Mouse (Mus musculus): ENCODE measurements around the gene Sult1b1. TPM values are rescaled to one million over a fixed set of nuclear protein-coding genes. Genes with fewer than 3 reads are reported as not detected.
"Not testable (repeated sequence)": the region's sequence is repeated elsewhere in the genome, so short reads cannot be mapped to it uniquely, and the experiment has no call there.

Gene Sult1b1
- polyA plus RNA-seq, 1 experiment from 2014 or later: 4.5 TPM

DNA sequence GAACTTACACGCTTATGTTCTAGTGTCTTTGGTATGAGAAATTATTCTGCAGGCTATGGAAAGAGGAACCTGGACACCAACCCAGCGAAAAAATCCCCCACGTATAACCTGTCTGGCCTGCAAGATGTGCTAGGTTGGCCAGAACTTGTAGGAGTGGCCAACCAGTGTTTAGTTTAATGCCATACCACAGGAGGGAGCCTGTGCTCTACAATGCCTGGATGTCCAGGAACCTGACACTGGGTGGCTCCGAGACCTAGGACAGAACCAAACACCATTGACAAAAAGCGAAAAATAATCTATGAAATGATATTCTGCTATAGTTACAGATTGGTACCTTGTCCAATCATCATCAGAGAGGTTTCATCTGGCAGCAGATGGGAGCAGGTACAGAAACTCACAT is 22.1 kb upstream of the Sult1b1 start:
- no peak overlapping the region for H3K4me3 ChIP-seq (ENCODE audit: low read depth, low read length)
- H3K4me1 ChIP-seq (replicated peaks; ENCODE audit: control insufficient read depth, insufficient read depth, low read length): no peaks in the 10 kb centered on the region
- no peak overlapping the region for H3K9ac ChIP-seq (ENCODE audit: low read length)
- no peaks in the 10 kb centered on the region for H3K27me3 ChIP-seq (replicated peaks; ENCODE audit: control insufficient read depth, insufficient read depth, low read length)
- DNase-seq (ENCODE audit: low spot score) (no peak), ATAC-seq (replicated peaks; ENCODE audit: low FRiP score, low TSS enrichment, low read depth) (no peak)
- no peaks in the 10 kb centered on the region for H3K9me3 ChIP-seq (ENCODE audit: control insufficient read depth, low read length)
- no peak overlapping the region for H3K27ac ChIP-seq (ENCODE audit: low read depth)
- 79% methylated on average over 5 of the region's 5 CpGs for WGBS
- H3K4me2 ChIP-seq (ENCODE audit: low read length): no peak overlapping the region
- no peaks in the 10 kb centered on the region for H3K36me3 ChIP-seq (ENCODE audit: control insufficient read depth, insufficient read depth, low read length)

DNA sequence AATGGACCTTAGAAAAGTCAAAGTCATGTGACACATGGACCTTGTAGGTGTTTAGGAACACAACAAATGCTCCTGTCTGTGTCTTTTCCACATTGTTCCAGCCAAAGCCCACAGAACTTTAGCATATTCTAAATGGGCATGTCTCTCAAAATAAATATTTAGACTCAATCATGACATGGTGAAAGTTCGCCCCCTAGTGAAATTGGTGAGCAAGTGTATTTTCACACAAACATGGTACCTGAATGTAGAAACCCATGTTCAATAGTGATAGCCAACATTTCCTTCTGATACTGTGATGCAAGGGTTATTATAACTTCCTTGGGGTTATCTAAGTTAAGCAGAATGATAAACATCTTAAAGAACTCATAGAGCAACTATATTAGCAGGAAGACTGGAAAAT is 12.9 kb upstream of the Sult1b1 start:
- Histone ChIP-seq H3K4me1 (replicated peaks; ENCODE audit: control insufficient read depth, insufficient read depth, low read length) (no peaks in the 10 kb centered on the region), H3K9ac (ENCODE audit: low read length) (no peak overlapping the region), H3K27ac (ENCODE audit: low read depth) (no peak overlapping the region), H3K9me3 (ENCODE audit: control insufficient read depth, low read length) (no peaks in the 10 kb centered on the region), H3K4me3 (ENCODE audit: low read depth, low read length) (no peak overlapping the region), H3K27me3 (replicated peaks; ENCODE audit: control insufficient read depth, insufficient read depth, low read length) (no peaks in the 10 kb centered on the region), H3K36me3 (ENCODE audit: control insufficient read depth, insufficient read depth, low read length) (no peaks in the 10 kb centered on the region), H3K4me2 (ENCODE audit: low read length) (no peak overlapping the region)
- ATAC-seq (replicated peaks; ENCODE audit: low FRiP score, low TSS enrichment, low read depth) (no peak), DNase-seq (ENCODE audit: low spot score) (no peak)
- WGBS: 38% methylated on average over 1 of the region's 1 CpGs

DNA sequence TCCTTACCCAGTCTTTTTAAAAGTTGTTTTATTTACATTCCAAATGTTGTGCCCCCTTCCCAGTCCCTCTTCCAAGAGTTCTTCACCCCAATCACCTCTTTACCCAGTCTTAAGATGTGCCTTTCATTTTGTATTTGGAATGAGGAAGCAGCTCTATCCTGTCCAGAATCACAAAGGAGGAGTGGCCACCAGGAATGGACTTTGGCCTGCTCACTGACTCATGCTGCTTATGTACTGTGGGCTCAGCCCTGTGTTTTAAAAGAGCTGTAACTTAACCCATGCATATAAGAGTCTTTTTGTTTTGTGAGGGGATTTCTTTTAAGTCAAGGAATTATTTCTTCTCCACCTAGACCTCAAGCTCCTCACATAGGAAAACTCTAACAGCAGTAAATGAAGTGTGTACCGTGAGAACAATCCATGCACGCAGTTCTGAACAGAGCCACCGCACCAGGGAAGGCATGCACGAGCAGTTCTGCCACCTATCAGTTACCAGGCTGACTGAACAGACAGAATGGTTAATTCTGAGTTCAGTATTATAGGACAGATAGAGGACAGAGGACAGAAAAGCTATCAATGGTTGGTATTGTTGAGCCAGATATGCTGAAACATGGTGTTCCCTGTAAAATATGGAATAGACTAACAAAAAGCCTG is 1.9 kb downstream of the Sult1b1 start:
- Histone ChIP-seq H3K4me2 (ENCODE audit: low read length) (no peak overlapping the region), H3K9me3 (ENCODE audit: control insufficient read depth, low read length) (no peaks in the 10 kb centered on the region), H3K27me3 (replicated peaks; ENCODE audit: control insufficient read depth, insufficient read depth, low read length) (no peaks in the 10 kb centered on the region), H3K27ac (ENCODE audit: low read depth) (peak overlapping the region; percentile 51), H3K36me3 (ENCODE audit: control insufficient read depth, insufficient read depth, low read length) (no peaks in the 10 kb centered on the region), H3K9ac (ENCODE audit: low read length) (no peak overlapping the region), H3K4me1 (replicated peaks; ENCODE audit: control insufficient read depth, insufficient read depth, low read length) (no peaks in the 10 kb centered on the region), H3K4me3 (ENCODE audit: low read depth, low read length) (no peak overlapping the region)
- DNase-seq (ENCODE audit: low spot score) (no peak), ATAC-seq (replicated peaks; ENCODE audit: low FRiP score, low TSS enrichment, low read depth) (peak; percentile 97)
- WGBS: 62% methylated on average over 4 of the region's 4 CpGs

DNA sequence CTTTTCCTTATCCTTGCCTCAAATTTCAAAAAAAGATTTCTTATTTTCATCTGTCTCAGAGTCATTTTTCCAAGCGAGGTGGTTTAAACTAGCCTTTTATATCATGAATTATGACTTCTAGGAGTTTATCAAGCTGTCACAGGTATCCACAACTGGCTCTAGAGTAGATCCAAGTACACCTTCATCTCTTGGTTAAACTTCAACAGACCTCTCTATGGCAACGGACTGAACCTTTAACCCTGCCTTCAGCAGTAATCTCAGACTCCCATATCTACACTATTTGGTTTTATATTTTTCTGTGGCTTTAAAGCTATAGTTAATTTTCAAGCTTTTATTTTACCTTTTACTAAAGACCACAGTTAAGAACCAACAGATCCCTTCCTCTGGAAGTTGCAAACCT is 5.7 kb downstream of the Sult1b1 start:
- DNase-seq (ENCODE audit: low spot score) (no peak), ATAC-seq (replicated peaks; ENCODE audit: low FRiP score, low TSS enrichment, low read depth) (peak; percentile 83)
- Histone ChIP-seq H3K36me3 (ENCODE audit: control insufficient read depth, insufficient read depth, low read length) (no peaks in the 10 kb centered on the region), H3K4me2 (ENCODE audit: low read length) (no peak overlapping the region), H3K9ac (ENCODE audit: low read length) (no peak overlapping the region), H3K27ac (ENCODE audit: low read depth) (no peak overlapping the region), H3K4me1 (replicated peaks; ENCODE audit: control insufficient read depth, insufficient read depth, low read length) (no peaks in the 10 kb centered on the region), H3K9me3 (ENCODE audit: control insufficient read depth, low read length) (no peaks in the 10 kb centered on the region), H3K4me3 (ENCODE audit: low read depth, low read length) (no peak overlapping the region), H3K27me3 (replicated peaks; ENCODE audit: control insufficient read depth, insufficient read depth, low read length) (no peaks in the 10 kb centered on the region)
- 58% methylated on average over 2 of the region's 2 CpGs for WGBS

DNA sequence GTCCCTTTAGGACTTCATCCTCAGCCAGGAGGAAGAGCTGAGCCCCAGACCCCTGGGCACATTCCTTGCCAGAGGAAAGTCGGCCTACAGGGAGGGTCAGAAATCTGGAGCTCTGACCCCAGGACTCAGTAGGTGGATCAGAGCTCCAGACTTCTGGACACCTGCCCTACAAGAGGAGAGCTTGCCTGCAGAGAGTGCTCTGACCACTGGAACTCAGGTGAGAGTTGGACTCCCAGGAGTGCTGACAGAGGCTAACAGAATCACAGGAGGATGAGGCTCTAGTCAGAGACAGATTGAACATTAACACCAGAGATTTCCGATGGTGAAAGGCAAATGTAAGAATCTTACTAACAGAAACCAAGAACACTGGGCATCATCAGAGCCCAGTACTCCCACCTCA is 14.4 kb downstream of the Sult1b1 start:
- H3K27me3 ChIP-seq (replicated peaks; ENCODE audit: control insufficient read depth, insufficient read depth, low read length); H3K9ac ChIP-seq (ENCODE audit: low read length); H3K4me3 ChIP-seq (ENCODE audit: low read depth, low read length); ATAC-seq (replicated peaks; ENCODE audit: low FRiP score, low TSS enrichment, low read depth); DNase-seq (ENCODE audit: low spot score); H3K27ac ChIP-seq (ENCODE audit: low read depth); H3K9me3 ChIP-seq (ENCODE audit: control insufficient read depth, low read length); H3K4me2 ChIP-seq (ENCODE audit: low read length); H3K36me3 ChIP-seq (ENCODE audit: control insufficient read depth, insufficient read depth, low read length); H3K4me1 ChIP-seq (replicated peaks; ENCODE audit: control insufficient read depth, insufficient read depth, low read length): not testable (repeated sequence)
- 90% methylated on average over 2 of the region's 2 CpGs for WGBS

DNA sequence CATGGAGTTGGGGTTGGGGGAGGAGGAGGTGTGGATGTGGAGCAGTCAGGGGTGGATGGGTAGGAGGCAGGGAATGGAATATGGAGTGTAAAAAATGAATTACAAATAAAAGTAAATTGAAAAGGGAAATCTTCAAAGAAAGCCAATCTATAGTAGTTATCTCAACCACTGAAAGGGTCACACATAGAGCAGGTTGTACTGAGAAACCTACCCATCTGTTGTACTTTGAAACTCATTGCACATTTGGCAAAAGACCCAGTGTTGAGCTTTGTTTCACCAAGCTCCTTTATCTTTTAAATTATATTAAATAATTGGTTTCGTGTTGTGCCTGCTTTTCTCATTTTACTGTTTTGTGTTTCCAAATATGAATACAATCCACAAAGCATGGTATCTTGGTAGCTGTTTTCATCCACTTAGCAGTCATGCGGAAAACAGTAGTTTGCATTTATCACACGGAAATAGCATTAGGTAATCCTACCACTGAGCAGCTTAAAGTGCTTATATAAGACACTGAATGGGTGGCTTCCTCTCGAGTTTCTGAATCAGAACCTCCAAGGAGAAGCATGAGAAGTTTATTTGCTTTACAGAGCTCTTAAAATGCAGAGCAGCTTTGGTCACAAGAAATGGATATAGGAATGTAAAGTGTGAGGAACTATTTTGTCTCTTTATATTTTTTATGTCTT is 32.1 kb downstream of the Sult1b1 start:
- Histone ChIP-seq H3K36me3 (ENCODE audit: control insufficient read depth, insufficient read depth, low read length) (no peaks in the 10 kb centered on the region), H3K4me1 (replicated peaks; ENCODE audit: control insufficient read depth, insufficient read depth, low read length) (no peaks in the 10 kb centered on the region), H3K27me3 (replicated peaks; ENCODE audit: control insufficient read depth, insufficient read depth, low read length) (no peaks in the 10 kb centered on the region), H3K27ac (ENCODE audit: low read depth) (no peak overlapping the region), H3K9ac (ENCODE audit: low read length) (no peak overlapping the region), H3K4me3 (ENCODE audit: low read depth, low read length) (no peak overlapping the region), H3K4me2 (ENCODE audit: low read length) (no peak overlapping the region), H3K9me3 (ENCODE audit: control insufficient read depth, low read length) (no peaks in the 10 kb centered on the region)
- 70% methylated on average over 4 of the region's 4 CpGs for WGBS
- DNase-seq (ENCODE audit: low spot score): no peak
- no peak for ATAC-seq (replicated peaks; ENCODE audit: low FRiP score, low TSS enrichment, low read depth)

DNA sequence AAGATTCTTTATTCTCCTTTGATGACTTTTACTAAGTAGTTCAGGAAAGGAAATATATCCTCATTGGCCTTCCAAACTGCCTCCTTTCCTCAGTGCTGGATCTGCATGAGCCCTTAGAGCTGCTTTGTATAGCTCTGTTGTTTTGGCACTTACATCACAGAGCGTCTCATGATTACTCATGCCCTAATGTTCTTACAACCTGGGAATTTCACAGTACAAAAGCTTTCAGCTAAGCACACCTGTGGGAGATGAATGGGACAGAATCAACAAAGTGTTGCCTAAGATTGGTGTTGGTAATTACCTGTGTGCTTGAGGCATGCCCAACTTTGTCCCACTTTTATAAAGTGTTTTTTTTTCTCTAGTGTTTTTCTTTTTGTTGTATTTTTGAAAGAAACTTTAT is 35.3 kb downstream of the Sult1b1 start:
- Histone ChIP-seq H3K27ac (ENCODE audit: low read depth) (no peak overlapping the region), H3K4me2 (ENCODE audit: low read length) (no peak overlapping the region), H3K4me3 (ENCODE audit: low read depth, low read length) (no peak overlapping the region), H3K9me3 (ENCODE audit: control insufficient read depth, low read length) (no peaks in the 10 kb centered on the region), H3K9ac (ENCODE audit: low read length) (no peak overlapping the region), H3K4me1 (replicated peaks; ENCODE audit: control insufficient read depth, insufficient read depth, low read length) (no peaks in the 10 kb centered on the region), H3K27me3 (replicated peaks; ENCODE audit: control insufficient read depth, insufficient read depth, low read length) (no peaks in the 10 kb centered on the region), H3K36me3 (ENCODE audit: control insufficient read depth, insufficient read depth, low read length) (no peaks in the 10 kb centered on the region)
- WGBS: 91% methylated on average over 1 of the region's 1 CpGs
- no peak for DNase-seq (ENCODE audit: low spot score)
- no peak for ATAC-seq (replicated peaks; ENCODE audit: low FRiP score, low TSS enrichment, low read depth)

DNA sequence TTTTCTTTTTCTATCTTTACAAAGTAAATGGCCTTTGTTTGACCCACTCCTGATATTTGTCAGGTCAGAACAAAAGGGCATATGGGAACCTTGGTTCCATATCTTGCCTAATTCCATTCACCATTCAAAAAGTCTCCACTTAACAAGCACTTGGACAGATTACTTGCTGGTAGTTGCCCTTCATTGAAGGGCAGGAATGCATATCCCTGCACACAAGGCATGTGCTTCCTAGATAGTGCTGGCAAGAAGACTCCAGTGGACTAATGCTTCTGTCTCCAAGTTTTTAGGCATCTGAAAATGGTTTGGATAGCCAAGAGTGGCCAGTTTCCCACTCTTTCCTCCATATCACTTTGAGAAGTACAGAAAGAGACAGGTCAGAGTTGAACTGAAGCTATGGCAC is 38.7 kb downstream of the Sult1b1 start:
- ATAC-seq (replicated peaks; ENCODE audit: low FRiP score, low TSS enrichment, low read depth): no peak
- Histone ChIP-seq H3K27ac (ENCODE audit: low read depth) (no peak overlapping the region), H3K4me3 (ENCODE audit: low read depth, low read length) (no peak overlapping the region), H3K4me2 (ENCODE audit: low read length) (no peak overlapping the region), H3K4me1 (replicated peaks; ENCODE audit: control insufficient read depth, insufficient read depth, low read length) (no peaks in the 10 kb centered on the region), H3K27me3 (replicated peaks; ENCODE audit: control insufficient read depth, insufficient read depth, low read length) (no peaks in the 10 kb centered on the region), H3K9ac (ENCODE audit: low read length) (no peak overlapping the region), H3K9me3 (ENCODE audit: control insufficient read depth, low read length) (no peaks in the 10 kb centered on the region), H3K36me3 (ENCODE audit: control insufficient read depth, insufficient read depth, low read length) (no peaks in the 10 kb centered on the region)
- DNase-seq (ENCODE audit: low spot score): no peak

DNA sequence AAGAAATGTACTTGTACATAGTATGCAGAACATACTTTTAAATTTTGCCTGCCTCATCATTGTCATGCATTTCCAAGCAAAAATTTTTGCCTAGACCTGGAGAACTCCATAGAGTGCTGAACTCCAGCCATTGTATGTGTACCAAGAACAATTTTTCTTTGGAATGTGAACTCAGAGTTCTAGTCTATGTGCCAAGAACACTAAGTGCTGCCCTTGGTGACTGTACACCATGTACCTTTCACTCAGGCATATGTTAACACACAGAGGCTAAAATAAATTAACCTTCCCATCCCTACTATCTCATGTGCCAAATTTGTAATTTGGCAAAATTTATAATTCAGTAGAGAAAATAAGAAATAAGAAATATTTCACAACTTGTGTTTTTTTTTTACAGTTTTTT is 39.1 kb downstream of the Sult1b1 start:
- DNase-seq (ENCODE audit: low spot score) (no peak), ATAC-seq (replicated peaks; ENCODE audit: low FRiP score, low TSS enrichment, low read depth) (no peak)
- Histone ChIP-seq H3K27me3 (replicated peaks; ENCODE audit: control insufficient read depth, insufficient read depth, low read length) (no peaks in the 10 kb centered on the region), H3K9me3 (ENCODE audit: control insufficient read depth, low read length) (no peaks in the 10 kb centered on the region), H3K36me3 (ENCODE audit: control insufficient read depth, insufficient read depth, low read length) (no peaks in the 10 kb centered on the region), H3K4me1 (replicated peaks; ENCODE audit: control insufficient read depth, insufficient read depth, low read length) (no peaks in the 10 kb centered on the region), H3K4me2 (ENCODE audit: low read length) (no peak overlapping the region), H3K27ac (ENCODE audit: low read depth) (no peak overlapping the region), H3K4me3 (ENCODE audit: low read depth, low read length) (no peak overlapping the region), H3K9ac (ENCODE audit: low read length) (no peak overlapping the region)

All from intestine, embryonic 14.5 days (tissue).